Mouse (Mus musculus): Measurements from ENCODE around the gene Pard6a.

The Pard6a gene

DNA sequence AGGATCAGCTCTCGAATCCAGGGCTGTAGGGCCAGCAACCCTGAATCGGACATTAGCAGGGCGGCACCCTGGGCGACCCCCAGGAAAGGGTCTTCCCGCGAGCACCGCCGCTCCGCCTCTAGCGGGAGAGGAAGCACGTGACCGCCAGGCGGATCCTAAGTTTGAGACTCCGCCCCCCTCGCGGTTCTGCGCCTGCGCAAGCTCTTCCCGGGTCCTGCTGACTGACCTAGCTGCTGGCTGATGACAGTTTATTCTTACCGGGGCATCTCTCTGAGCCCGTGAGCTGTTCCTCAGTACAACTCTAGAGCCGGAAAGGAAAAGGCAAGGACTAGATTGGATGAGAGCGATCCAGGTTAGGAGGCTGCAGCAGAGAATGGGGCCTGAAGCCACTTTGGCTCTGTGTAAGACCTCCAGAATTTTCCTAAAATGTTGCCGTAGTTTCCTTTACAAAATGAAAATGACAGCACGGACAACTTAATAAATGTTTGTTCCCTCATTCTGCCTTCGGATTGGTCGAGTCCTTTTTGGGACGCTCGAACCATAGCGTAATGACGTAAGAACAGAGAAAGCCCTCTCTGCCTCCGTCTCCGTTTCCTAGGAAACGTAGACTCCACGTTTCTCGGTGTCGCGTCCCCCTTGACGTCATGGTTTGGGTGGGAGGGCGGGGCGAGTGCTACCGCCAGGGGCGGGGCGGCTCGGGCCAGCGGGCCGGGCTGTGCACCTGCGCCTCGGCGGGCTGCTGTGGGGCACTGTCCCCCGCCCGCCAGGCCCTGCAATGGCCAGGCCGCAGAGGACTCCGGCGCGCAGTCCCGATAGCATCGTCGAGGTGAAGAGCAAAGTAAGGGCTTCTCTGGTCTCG lies at the start of gene Pard6a, which contains the start of gene Acd:
Pard6a (plus strand) TSS at position 183 of the 859 bp plus-strand sequence.
Acd (minus strand) TSS at position 137 of the 859 bp plus-strand sequence.
- peak; percentile 95 for DNase-seq

GRCm38 (mm10) chr8:105657641-105658040 lies 43.3 kb upstream of the Pard6a start:
- DNase-seq = no peak

- peak; percentile 25 for DNase-seq
Observed at GRCm38 (mm10) chr8:105661167-105661566, 39.8 kb upstream of the Pard6a start.

- DNase-seq = no peak
Observed at GRCm38 (mm10) chr8:105677891-105678290, 23.1 kb upstream of the Pard6a start.

DNA sequence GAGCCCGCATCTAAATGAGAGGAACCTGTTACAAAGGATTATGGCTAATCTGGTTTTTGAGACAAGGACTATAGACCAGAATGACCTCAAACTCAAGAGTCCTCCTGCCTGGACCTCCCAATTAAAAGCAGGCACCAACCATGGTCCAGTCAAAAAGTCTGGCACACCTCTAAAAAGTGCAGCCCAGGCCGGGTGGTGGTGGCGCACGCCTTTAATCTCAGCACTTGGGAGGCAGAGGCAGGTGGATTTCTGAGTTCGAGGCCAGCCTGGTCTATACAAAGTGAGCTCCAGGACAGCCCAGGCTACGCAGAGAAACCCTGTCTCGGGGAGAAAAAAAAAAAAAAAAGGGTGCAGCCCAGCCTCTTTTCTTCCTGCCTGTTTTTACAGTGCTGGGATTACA lies 15.6 kb upstream of the Pard6a start:
- DNase-seq = no peak

- DNase-seq = peak; percentile 44
Observed at GRCm38 (mm10) chr8:105685796-105686308, 15.1 kb upstream of the Pard6a start, which contains the start of gene Carmil2. Carmil2 (plus strand) TSS chr8:105686274.

DNA sequence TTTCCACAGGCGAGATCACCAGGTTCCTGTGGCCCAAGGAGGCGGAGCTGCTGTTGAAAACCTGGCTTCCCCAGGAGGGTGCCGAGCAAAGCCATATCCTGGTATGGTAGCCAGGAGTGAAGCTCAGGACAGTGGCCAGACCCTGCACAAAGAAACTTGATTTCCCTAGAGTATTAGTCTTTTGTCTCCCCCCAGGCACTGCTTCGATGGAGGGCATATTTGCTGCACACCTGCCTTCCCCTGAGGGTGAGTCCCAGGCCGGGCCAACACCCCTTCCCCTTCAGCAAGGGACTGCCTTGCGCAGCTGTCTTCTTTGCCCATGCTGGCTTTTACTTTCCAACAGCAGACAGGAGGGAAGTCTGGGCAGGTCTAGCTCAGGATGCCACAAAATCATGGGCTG lies 14.4 kb upstream of the Pard6a start:
- DNase-seq = peak; percentile 14

GRCm38 (mm10) chr8:105687512-105687911 lies 13.4 kb upstream of the Pard6a start:
- DNase-seq = no peak

GRCm38 (mm10) chr8:105688242-105688752 lies 12.7 kb upstream of the Pard6a start:
- DNase-seq = no peak

- no peak for DNase-seq
Observed at GRCm38 (mm10) chr8:105689256-105689982, 11.5 kb upstream of the Pard6a start.

DNA sequence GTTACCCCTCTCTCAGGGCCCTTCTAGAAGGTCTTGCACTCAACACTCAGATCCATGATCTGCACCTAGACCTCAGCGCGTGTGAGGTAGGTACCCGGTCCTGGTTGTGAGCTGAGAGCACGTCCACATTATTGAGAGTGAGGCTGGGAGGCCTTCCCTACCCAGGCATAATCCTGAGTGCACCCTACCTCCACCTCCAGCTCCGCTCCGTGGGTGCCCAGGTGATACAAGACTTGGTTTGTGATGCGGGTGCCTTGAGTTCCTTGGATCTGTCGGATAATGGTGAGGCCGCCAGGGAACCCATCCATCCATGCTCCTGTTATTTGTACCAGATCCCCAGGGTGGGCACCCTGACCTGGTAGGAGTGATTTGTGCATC lies 11.0 kb upstream of the Pard6a start:
- DNase-seq = no peak

GRCm38 (mm10) chr8:105690978-105691377 lies 10.0 kb upstream of the Pard6a start:
- DNase-seq = no peak

DNA sequence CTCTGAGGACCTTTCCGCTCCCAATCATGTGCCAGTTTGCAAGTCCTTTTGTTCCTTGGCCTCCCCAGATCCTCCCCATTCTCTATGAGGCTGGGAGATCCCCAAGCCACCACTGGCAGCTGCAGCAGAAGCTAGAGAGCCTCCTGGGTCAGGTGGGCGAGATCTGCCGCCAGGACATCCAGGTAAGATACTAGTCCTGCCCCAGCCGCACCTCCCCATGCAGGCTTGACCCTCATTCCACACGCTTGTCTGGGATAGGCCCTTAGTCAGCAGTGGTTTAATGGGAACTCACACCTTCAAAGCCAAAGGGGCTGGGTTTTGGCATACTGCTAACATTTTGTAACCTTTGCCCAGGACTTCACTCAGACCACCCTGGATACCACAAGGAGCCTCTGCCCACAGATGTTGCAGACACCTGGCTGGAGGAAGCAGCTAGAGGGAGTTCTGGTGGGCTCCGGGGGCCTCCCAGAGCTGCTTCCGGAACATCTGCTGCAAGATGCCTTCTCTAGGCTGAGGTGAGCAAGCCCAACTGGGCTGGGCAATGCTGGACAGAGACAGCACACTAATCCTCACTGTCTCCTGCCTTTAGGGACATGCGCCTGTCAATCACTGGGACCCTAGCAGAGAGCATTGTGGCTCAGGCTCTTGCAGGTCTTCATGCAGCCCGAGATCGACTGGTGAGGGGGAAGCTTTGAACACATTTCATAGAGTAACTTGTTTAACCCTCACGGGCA lies 8.3 kb upstream of the Pard6a start:
- peak; percentile 58 for DNase-seq

- DNase-seq = peak; percentile 88
Observed at GRCm38 (mm10) chr8:105693648-105694047, 7.3 kb upstream of the Pard6a start.

DNA sequence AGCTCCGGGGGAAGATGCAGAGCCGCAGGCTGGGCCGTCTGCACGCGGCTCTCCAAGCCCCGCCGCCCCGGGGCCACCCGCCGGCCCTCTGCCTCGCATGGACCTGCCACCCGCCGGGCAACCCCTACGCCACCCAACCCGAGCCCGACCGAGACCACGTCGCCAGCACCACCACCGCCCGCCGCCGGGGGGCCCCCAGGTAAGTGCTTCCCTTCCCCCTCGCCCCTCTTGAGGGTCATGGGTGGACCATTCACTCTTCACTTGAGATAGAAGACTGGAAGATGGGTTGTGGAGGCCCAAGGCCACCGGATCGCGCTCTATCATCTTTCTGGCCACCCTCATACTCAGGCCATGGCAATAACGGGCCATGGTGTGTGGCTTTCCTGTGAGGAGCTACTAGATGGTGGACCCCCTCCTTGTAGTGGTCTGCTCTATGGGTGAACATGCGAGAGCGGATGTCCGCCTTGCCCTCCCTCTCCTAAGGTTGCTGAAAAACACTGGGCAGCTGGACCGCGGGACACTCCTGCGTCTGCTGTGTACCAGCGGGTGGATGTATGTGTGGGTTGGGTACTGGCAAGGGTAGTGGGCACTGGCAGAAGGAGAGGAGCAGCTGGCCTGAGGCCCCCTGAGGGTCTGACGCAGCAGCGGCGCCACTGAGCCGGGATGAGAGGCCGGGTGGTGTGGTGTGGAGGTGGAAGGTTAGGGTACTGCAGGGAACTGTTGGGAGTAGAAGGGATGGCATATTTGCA lies 6.7 kb upstream of the Pard6a start:
- peak; percentile 83 for DNase-seq

DNA sequence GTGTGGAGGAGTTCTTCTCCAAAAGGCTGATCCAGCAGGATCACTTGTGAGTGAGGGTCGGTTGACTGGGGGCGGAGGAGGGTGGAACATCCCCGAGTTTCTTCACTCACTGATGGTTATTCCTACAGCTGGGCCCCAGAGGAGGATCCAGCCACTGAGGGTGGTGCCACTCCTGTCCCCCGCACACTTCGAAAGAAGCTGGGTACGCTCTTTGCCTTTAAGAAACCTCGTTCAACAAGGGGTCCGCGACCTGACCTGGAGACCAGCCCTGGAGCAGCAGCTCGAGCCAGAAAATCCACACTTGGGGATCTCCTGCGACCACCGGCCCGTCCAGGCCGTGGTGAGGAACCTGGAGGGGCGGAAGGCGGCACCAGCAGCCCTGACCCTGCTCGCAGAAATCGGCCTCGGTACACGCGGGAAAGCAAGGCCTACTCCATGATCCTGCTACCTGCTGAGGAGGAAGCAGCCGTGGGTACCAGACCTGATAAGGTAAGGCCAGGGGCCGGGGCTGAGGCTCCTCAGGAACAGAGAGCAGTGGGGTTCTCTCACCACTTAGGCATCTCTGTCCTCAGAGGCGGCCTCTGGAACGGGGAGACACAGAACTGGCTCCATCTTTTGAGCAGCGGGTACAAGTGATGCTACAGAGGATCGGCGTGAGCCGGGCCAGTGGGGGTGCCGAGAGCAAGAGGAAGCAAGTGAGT lies 5.7 kb upstream of the Pard6a start:
- DNase-seq = peak; percentile 52

GRCm38 (mm10) chr8:105697196-105697780 lies 3.7 kb upstream of the Pard6a start:
- peak; percentile 52 for DNase-seq

- DNase-seq = peak; percentile 37
Observed at GRCm38 (mm10) chr8:105698734-105699133, 2.2 kb upstream of the Pard6a start.

GRCm38 (mm10) chr8:105699488-105700215 lies 1.3 kb upstream of the Pard6a start:
- peak; percentile 49 for DNase-seq

DNA sequence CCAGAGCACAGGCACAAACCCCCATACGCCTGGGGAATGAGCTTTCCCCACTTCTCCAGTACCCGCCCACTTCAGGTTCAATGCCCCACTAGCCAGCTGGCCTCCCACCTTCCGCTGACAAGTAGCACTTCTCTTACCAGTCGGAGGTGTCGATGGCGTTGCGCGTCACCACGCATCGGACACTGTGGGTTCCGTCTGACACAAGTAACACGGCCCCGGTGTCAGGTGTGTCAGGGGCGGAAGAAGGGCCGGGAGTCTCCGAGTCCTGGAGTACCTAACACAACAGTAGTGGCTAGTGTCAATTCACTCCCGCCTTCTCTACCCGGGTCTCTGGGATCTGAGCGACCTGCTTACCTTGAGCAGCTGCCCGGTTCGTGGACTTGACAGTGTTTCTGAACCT lies 382 bp upstream of the Pard6a start:
- DNase-seq = no peak

Measured in cerebellum, adult 11-12 months (tissue).